Mouse (Mus musculus): Measurements from ENCODE around the gene Nkx6-2.

DNA sequence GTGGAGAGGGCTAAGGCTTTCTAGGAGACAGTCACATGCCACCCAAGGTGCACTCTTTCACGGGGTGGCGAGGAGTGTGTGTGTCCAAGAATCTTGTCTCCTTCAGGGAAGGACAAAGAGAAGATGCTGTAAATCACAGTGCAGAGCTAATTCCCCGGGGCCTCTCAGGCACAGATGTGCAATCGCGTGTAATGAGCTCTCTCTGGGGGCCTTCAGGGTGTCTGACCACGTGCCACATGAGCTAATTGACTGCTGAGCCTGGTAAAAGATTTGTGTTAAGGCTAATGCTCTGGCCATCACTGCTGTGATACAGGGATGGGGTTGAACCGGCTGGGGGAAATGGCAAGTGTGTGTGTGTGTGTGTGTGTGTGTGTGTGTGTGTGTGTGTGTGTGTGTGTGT lies 5.3 kb upstream of the Nkx6-2 start:
- no peak for TF ChIP-seq CTCF (IDR thresholded peaks at IDR 0.05; ENCODE audit: low read depth, low read length)
- TF ChIP-seq POLR2A (IDR thresholded peaks at IDR 0.05; ENCODE audit: insufficient read depth, low read length), result no peak
